Mouse (Mus musculus): ENCODE measurements at regions not wholly inside any gene's neighbourhood (a gene's known extent, or its start where the extent isn't known, plus 50 kb on each side); places are given as distances from the start of the nearest gene placed in this dataset.
A peak's percentile ranks its signal among the peaks of the same experiment; 100 is the strongest.

DNA sequence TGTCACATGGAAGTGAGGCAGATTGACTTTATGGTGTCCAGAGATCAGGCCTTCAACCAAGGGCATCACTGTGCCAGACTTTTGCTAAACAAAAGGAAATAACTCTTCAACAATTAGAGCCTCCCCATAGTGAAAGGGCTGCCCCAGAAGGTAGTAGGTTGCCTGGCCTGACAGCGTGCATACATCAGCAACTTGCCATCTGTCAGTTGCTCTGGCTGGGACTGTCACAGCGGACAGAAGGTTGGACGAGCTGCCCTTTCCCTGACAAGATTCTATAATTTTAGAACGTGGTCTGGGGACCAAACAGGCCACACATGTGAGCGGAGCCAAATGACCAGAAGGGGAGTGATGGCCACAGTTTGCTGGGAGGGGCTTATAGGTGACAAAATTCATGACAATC is 119.7 kb upstream of the Rpl38 start:
- DNase-seq (ENCODE audit: low spot score in 2 of 2), result no peak

DNA sequence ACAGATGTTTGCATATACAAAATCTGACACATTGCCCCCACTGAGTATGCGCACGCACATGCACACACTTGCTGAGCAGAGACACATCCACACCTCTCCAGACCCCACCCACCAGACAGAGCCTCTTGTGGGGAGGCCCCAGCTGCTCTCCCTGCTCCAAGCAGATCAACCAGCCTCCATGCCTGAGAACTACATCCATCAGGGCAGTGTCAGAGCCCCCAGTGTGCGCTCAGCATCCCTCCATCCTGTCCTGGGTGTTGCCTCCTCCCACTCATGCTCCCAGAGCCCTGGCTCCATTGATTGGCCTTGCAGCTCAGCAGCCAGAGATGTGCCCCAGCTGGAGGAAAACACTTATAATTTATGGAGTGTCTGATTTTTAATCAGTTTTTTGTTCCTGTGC is 124.1 kb upstream of the Rpl38 start:
- no peak for DNase-seq (ENCODE audit: low spot score in 2 of 2)

DNA sequence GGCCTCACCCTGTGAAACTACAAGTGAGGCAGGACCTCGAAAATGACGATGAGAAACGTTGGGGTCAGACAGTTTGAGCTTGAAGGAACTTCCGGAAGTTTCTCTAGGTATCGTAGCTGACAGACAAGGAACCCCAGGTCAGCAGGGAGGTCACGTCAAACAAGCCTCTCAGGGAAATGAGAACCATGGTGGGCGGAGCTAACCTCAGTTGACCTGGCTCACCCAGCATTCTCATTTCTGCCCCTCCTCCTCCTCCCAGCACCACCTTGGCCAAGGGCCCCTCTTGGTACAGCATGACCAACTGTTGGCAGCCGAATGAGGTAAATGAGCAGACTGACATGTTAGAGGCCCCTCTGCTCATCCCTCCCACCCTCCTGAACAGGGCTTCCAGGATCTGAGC is 126.2 kb upstream of the Rpl38 start:
- no peak for DNase-seq (ENCODE audit: low spot score in 2 of 2)

DNA sequence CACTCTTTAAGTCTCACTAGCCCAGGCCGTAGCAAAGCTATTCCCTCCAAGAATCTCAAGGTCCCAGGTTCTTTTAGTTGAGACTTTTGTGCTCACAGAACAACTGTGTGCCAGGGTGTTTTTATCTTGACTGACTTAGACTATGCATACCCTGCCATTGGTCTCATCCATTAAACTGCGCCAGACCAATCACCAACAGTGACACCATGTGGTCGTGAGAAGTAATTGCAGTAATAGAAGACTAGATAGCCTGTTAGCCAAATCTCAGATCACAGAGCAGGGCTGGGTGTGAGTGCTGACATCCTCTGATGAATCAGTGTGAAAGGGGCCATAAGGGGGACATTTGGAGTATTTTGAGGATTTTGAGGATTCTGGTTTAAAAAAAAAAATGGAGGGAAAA is 127.8 kb upstream of the Rpl38 start:
- DNase-seq (ENCODE audit: low spot score in 2 of 2), result no peak

DNA sequence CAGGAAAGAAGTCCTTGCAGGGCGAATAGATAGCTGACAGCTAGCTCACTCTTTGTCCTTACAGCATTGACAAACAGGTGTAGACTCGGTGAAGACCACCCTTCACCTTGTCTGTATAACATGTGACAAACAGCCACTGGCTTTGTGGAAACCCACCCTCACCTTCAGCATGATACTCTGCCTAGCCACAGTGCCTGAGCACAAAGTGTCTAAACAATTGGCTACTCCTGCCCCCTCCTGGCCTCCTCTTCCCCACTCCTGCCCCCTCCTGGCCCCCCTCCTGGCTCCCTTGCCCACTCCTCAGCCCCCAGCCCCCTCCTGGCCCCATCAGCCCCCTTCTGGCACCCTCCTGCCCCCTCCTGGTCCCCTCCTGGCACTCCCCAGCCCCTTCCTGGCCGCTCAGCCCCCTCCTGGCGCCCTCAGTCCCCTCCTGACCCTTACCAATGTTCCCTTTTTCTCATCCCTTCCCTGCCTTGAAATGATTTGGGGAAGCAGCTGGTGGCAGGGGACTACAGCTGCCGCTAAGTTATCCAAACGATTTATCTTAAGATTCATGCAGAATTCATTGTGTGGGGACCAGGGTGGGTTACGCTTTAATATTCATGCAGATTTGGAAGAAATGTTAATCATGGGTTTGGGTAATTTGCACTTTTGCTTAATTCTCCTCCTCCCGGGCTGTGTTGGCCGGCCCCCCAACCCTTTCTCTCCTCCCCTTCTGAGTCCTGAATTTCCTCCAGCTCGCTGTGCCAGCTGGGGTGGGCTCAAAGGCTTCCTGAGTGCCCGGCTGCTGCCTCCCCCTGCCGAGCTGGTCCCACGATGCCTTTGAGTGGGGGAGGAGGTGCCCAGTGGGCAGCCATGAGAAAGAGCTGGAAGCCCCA is 131.5 kb upstream of the Rpl38 start:
- DNase-seq (ENCODE audit: low spot score in 2 of 2), result no peak

DNA sequence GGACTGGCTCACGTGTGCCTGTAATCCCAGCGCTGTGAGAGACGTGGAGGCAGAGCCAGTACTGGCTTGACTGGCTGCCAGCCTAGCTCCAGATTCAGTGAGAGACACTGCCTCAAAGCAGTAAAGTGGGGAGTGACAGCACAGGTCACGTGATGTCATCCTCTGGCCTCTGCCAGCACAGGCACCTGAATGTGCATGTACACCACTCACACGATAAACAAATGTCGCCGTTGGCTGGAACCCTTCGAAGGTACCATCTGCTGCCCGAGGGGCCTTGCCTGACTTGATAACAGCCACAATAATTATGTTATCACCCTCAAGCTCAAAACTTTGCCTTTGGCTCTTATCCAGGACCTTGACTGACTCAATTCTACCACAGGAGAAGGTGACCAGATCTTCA is 132.4 kb upstream of the Rpl38 start:
- no peak for DNase-seq (ENCODE audit: low spot score in 2 of 2)

DNA sequence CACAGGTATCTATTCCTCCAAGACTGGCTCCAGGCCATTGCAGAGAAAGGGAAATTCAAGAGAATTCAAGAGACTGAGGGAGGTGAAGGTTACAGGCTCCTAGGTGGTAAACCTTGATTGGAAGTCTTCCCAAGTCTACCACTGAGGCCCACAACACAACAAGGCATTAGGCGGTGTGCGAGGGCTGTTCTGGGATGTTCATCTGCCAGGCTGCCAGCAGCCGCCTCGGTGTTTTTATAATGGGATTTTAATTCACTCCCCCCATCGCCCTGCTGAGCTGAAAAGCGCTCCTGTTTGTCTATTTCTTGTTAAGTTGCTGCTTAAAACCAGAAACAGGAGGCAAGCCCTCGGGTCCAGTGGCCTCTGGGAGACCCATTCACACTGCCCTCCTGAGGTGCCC is 133.9 kb upstream of the Rpl38 start:
- no peak for DNase-seq (ENCODE audit: low spot score in 2 of 2)

DNA sequence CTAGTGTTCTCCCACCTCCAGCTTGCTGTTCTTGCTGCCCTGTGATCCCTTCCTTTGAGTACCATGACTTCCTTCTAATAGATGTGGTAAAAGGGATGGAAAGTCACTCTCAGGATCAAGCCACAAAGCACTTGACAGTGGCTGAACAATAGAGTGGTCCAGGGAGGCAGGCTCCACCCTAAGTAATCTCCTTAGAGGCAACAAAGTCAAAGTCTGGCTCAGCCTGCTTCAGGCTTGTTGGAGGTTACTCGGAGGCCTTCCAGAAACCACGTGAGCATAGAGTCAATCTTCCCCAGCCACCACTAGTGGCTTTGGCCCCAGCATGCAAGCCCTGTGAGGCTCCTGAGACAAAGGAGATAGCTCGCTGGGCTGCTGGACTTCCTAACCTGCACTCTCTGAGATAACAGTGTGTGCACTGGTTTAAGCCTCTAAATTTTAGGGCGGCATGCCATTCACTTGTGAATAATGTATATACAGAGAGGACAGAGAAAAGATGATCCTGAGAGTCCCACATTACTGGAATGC is 137.0 kb upstream of the Rpl38 start:
- DNase-seq (ENCODE audit: low spot score in 2 of 2), result no peak

DNA sequence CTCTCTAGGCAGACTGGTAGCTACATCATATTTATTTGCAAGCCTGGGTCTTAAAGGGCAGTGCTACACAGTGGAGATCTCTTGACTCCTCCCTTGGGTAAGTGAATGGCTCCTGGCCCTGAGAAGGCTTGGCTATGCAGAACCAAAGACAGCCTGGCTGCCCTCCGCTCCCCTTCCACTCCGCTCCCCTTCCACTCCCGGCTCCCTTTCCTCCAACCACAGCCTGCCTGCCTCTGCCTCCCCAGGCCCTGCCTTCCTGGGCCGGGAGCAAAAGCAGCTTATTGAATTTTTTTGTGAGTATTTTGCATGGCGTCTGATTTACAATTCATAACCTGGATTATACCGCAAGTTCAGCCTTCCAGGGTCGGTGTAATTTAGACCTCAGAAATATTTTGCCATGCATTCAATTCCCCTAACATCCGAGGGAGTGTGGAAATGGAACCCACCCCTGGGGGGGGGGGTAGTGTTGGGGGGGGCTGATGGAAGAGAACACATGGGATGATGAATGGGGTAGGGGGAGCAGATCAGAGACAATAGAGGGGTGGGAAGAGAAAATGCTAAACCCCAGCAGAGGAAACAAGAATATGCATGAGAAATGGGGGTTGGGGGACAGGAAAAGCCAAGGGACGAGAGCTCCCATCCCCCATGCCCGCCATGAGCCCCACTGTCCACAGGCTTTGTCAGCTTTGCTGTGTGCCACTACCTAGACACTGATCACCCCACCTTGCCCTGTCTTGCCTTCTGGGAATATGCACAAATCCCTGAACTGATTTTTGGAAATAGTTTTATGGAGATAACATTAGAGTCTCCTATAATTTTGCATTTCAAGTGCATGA is 139.2 kb upstream of the Rpl38 start:
- no peak for DNase-seq (ENCODE audit: low spot score in 2 of 2)

DNA sequence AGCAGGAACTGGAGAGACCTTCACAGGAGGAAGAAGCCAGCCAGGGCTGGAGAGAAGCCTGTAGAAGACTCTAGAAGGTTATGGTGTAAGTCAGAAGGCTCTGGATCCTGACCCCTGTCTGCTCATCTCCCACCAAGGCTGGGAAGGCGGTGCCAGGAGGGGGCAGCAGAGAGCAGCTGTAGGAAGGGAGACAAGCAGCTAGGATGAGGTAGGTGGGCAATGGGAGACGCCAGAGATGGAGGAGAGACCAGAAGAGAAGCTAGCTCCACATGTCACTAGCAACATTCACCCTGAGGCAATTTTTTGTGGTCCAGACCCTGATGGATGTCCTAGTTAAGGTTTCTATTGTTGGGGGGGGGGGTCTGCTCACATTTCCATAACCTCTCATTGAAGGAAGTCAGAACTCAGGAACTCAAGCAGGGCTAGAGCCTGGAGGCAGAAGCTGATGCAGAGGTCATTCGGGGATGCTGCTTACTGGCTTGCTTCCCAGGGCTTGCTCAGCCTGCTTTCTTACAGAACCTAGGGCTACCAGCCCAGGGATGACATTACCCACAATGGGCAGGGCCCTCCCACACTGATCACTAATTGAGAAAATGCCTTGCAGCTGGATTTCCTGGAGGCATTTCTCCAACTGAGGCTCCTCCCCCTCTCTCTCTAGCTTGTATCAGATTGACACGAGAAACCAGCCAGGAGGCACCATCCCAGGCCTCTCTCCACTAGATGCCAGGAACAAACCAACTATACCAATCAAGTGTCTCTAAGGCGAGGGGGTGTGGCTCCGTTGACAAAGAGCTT is 144.7 kb upstream of the Rpl38 start:
- peak in 1 of 2 experiments; percentile 65 for DNase-seq (ENCODE audit: low spot score in 2 of 2)

DNA sequence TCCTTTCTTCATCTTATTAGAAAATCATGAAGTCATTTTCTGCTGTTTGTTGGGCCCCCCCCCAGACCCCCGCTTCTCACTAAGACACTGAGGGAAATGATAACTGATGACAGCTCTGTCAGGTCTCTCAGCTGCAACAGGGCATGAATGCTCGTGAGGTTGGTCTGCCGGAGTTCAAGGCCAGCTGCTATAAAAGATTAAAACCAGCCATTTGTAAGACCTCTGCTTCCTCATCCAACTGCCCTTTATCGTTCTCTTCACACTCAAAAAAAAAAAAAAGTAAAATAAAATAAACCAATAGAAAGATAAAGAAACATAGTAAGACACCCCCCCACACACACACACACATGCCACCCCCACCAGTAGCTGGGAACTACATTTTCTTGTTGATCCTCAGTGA is 153.0 kb upstream of the Rpl38 start:
- DNase-seq (ENCODE audit: low spot score in 2 of 2), result no peak

DNA sequence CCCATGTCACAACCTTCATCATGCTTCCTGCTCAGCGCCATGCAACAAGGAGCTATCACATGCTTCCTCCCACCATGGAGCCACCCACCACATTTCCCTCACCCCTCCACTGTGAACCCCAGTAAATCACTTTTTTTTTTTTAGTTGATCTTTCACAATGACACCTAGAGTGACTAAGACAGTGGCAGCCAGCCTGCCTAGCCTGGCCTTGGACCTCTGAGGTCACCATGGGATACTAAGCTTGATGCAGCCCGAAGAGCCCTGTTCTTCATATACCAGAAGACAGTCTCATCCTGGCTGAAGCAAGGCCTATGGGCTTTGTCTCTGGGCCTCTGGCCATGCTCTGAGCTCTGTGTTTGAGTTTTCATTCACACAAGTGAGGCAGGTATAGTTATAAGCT is 154.2 kb upstream of the Rpl38 start:
- no peak for DNase-seq (ENCODE audit: low spot score in 2 of 2)

DNA sequence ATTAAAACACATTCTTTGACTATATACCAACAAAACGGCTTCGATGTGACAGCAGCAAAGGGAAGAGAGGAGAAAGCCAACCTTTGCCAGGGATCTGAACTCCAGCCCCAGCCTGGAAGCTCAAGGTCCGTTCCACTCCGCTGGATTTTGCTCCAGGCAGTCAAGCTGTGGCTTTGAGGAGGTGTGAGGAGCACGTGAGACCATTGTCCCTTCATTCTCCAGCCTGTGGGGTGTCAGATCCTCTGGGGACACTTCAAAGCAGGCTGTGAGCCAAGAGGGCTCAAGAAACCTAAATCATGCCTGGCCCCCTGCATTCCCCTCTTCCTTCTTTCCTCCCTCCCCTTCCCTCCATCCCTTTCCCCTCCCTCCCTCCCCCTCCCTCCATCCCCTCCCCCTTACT is 154.9 kb upstream of the Rpl38 start:
- DNase-seq (ENCODE audit: low spot score in 2 of 2), result no peak

DNA sequence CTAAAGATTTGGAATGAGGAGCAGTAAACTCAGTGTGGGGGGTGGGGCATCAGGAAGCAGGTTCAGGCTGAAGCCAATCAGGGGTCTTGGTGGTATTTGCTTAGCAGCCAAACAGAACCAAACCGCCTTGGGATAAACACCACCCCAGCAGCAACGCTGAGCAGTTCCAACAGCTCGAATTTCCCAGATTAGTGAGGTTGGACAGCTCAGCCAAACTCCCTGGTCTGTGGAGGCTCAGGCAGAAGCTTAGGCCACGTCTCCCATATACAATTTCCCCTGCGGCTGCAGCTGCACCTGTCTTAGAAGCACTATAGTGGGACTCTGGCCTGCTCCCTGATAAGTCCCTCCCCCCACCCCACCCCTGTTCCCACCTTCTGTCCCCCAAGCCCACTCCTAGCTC is 156.3 kb upstream of the Rpl38 start:
- DNase-seq (ENCODE audit: low spot score in 2 of 2), result no peak

DNA sequence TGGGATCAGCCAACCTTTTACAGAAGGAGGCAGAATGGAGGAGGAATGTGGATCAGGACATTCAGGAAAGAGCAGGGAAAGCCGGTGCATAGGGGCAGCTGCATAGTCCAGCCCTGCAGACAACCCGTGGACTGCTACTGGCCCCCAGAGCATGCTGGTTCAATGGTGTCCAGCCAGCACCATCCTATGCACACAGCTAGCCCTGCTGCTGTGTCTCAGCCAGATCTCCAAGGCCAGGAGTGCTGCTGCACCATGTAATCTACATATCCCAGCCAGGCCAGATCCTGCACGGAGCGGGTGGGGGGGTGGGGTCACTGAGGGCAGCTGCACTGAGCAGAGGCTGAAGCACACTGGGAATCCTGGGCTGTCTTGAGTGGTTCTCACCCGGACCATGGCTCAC is 165.8 kb upstream of the Rpl38 start:
- no peak for DNase-seq (ENCODE audit: low spot score in 2 of 2)

DNA sequence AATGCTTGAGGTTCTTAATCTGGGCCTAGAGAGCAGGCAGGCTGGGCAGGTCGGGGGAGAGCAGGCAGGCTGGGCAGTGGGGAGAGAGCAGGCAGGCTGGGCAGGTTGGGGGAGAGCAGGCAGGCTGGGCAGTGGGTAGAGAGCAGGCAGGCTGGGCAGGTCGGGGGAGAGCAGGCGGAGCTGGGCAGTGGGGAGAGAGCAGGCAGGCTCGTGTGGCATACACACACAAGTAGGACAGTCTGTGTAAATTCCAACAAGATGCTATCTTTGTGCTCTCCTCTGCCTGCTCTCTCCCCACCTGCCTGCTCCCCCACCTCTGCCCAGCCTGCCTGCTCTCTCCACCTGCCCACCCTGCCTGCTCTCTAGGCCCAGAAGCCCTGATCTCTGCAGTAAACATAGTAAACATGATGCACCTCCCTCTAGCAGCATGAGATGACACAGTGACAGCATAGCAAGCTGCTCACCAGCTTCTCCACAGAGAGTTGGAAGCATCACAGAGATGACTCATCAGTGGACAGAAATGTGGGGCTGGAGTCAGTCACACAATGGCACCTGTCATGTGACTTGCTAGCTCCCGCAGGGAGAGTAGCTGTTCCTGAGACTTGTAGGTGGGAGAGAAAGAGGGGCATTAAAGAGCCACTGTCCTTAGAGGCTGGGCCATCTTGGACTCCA is 166.3 kb upstream of the Rpl38 start:
- DNase-seq (ENCODE audit: low spot score in 2 of 2), result peak; percentile 44 to 68

DNA sequence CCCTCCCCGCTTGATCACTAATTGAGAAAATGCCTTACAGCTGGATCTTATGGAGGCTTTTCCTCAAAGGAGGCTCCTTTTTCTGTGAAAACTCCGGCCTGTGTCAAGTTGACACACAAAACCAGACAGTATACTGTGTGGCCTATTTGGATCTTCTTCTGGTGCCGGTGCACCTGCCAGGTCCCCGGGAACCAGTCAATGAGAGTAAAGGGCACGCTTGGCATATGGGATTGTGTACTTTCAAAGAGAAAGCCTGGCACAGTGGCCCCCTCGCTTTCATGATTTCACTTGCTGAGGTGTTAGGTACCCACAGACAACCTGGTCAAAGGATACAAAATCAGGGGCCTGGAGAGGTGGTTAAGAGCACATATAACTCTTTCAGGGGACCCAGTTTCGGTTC is 167.9 kb upstream of the Rpl38 start:
- DNase-seq (ENCODE audit: low spot score in 2 of 2), result no peak

DNA sequence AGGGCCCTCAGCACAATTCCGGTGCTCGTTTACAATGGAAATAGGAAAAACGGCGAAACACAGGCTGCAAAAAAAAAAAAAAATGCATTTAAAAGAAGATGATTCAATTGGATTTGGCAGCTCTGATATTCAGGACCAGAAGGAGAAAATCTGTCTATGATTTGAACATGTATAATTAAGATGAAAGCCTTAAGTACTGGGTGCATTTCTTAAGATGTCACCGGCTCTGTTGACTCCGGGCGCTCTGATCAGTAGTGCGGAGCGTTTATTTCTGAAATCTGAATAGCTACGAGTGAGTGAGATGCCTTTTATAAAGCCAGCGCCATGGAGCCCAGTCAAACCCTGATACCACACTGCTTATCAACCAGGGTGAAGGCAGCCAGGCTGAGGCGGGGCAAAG is 168.7 kb upstream of the Rpl38 start:
- no peak for DNase-seq (ENCODE audit: low spot score in 2 of 2)

DNA sequence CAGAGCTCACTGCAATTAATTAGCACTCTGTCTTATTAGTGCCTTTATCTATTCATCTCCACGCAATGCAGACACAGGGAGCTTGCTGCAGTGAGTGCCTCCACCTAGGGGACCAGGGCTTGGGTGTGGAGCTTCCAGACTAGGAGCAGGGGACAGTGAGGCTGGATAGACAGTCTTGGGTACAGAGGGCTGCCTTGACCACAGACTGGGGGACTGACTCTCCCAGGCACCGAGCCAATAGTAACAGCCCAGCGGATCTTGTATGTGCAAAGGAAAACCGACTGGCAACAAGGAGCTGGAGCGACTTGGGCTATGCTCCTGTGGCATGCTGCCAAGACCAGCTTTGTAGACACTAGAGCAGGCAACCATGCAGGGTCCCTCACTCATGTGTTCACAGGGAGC is 172.8 kb upstream of the Rpl38 start:
- no peak for DNase-seq (ENCODE audit: low spot score in 2 of 2)

DNA sequence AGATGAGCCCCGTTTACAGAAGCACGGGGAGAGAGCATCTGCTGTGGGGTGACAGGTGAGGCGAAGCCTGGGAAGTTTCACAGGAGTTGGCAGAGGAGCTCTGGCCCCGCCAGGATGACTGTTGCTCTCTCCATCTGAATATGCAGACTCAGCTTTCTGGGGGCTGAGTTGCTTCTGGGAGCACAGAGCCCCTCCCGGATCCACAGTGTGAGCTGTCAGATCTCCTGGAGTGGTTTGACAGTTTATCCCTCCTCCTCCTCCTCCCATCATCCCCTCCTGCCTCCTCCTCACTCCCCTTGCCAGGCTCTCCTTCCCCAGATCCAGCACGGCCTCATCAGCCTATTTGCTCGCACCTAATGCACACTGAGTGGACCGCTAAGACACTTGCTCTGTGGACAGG is 181.9 kb upstream of the Rpl38 start:
- no peak for DNase-seq (ENCODE audit: low spot score in 2 of 2)

DNA sequence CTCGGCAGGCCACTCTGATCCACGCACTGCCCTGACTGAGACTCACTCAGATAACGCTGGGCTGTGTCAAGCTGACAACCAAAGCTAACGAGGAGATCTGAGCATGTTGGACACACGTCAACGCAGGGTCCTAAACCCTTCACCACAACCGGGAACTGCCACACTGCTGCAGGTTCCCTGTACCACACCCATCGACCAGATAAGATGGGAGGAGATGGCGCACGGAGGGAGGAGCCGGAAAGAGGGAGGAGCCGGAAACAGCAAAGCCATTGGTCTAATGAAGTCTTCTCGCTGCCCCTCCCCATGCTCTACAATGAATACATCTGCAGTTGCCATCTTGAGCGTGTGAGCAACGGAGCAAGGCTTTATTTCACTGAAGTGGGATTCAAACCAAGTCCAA is 182.9 kb upstream of the Rpl38 start:
- no peak for DNase-seq (ENCODE audit: low spot score in 2 of 2)

DNA sequence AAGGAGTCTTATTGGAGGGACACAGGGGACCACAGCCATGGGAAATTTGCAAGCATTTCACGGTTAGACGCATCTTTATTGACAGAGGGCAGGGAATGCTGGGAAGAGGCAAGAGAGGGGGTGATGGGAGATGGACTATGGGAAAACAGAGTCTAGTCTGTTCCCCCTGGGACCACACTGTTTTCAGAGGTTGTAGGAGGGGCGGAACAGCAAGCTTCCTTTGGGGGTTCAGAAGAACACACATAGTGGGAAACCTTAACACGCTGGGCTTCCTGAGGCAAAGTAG is 183.7 kb upstream of the Rpl38 start:
- DNase-seq (ENCODE audit: low spot score in 2 of 2), result no peak
